Mouse (Mus musculus): ENCODE measurements around the gene Hemk1.

- TF ChIP-seq CTCF (conservative IDR thresholded peaks at IDR 0.05; ENCODE audit: low read length): no peak
- no peak for TF ChIP-seq NANOG (IDR thresholded peaks at IDR 0.05; ENCODE audit: borderline replicate concordance, low read length)
Observed at GRCm38 (mm10) chr9:107354826-107355225, 16.7 kb upstream of the Hemk1 start.

All from E14TG2a.4 (cell line).